Mouse (Mus musculus) lung, adult 2 months (tissue): ENCODE results near the gene Pip5k1b. TPM values are rescaled to one million over a fixed set of nuclear protein-coding genes. Genes with fewer than 3 reads are reported as not detected.

Experiments
- DNase-seq: peaks from one replicate; pipeline ENCODE4 v3.0.0; 2022
- H3K4me1 ChIP-seq: fragments of 200-500 bp; 2 replicates; pipeline ENCODE4 v1.6.1; 2011; ENCODE audit warnings: low read length; ENCODE audit not compliant: control insufficient read depth, insufficient read depth
- H3K4me3 ChIP-seq: fragments of 200-500 bp; replicated peaks from 2 replicates; pipeline ENCODE3; 2011; ENCODE audit warnings: low read depth, mild to moderate bottlenecking, control low read depth, low read length; ENCODE audit errors: extremely low read depth
- CTCF ChIP-seq: fragments of 200-500 bp; IDR thresholded peaks from 2 replicates; pipeline ENCODE4 v1.5.1; 2011; ENCODE audit warnings: mild to moderate bottlenecking, low read length, control low read depth; ENCODE audit not compliant: insufficient read depth
- POLR2A ChIP-seq: fragments of 200-500 bp; IDR thresholded peaks from 2 replicates; pipeline ENCODE4 v1.6.1; 2011; ENCODE audit warnings: low read depth, mild to moderate bottlenecking, control low read depth, low read length, borderline replicate concordance; ENCODE audit errors: extremely low read depth
- WGBS: fragments of 180-500 bp; shearing (Covaris S2); methylation state at CpG from one replicate; pipeline ENCODE4 v1.1.7; 2018; 5-methylcytosine and 5-hydroxymethylcytosine counted together
- polyA plus RNA-seq: library from polyadenylated mRNA; depleted of rRNA; stranded (reverse); fragments of >200 nt; gene quantifications from 2 replicates; pipeline ENCODE4 v1.2.3, GENCODE M21; 2012; rRNA removed

Pip5k1b gene
- polyA plus RNA-seq, 1 experiment = 8.7 TPM

GRCm38 (mm10) chr19:24259390-24260351, 296.0 kb downstream of the Pip5k1b start:
- no peak overlapping the region for H3K4me3 ChIP-seq
- 37% methylated on average over 12 of the region's 12 CpGs for WGBS
- DNase-seq = peak; percentile 35
- H3K4me1 ChIP-seq = peaks cover 16% of the 10 kb centered on the region
- TF ChIP-seq POLR2A (no peak), CTCF (no peak)

- TF ChIP-seq POLR2A (no peak), CTCF (no peak)
- 17% methylated on average over 5 of the region's 5 CpGs for WGBS
- Histone ChIP-seq H3K4me1 (peaks cover 18% of the 10 kb centered on the region), H3K4me3 (no peak overlapping the region)
- DNase-seq = peak; percentile 25
Measured at GRCm38 (mm10) chr19:24258368-24258767, 297.3 kb downstream of the Pip5k1b start.

GRCm38 (mm10) chr19:24257962-24258361, 297.7 kb downstream of the Pip5k1b start:
- no peak for TF ChIP-seq CTCF
- TF ChIP-seq POLR2A = no peak
- peaks cover 18% of the 10 kb centered on the region for H3K4me1 ChIP-seq
- no peak for DNase-seq
- 67% methylated on average over 6 of the region's 6 CpGs for WGBS
- no peak overlapping the region for H3K4me3 ChIP-seq

- TF ChIP-seq CTCF (no peak), POLR2A (no peak)
- peaks cover 15% of the 10 kb centered on the region for H3K4me1 ChIP-seq
- H3K4me3 ChIP-seq = no peak overlapping the region
- 24% methylated on average over 9 of the region's 9 CpGs for WGBS
- DNase-seq = peak; percentile 39
Measured at GRCm38 (mm10) chr19:24253657-24254260, 301.9 kb downstream of the Pip5k1b start.

GRCm38 (mm10) chr19:24251869-24252268, 303.8 kb downstream of the Pip5k1b start:
- Histone ChIP-seq H3K4me3 (no peak overlapping the region), H3K4me1 (peaks cover 8% of the 10 kb centered on the region)
- TF ChIP-seq CTCF (no peak), POLR2A (no peak)
- peak; percentile 20 for DNase-seq
- 10% methylated on average over 6 of the region's 6 CpGs for WGBS

Other genes with a start within 250 kb of the Pip5k1b start
- 28.4 and 33.3 TPM in 2 replicates for gene Fam122a, start 78.5 kb downstream of the Pip5k1b start, polyA plus RNA-seq
- 1.0 and 2.0 TPM in 2 replicates for gene Tmem252, start 118.1 kb upstream of the Pip5k1b start, polyA plus RNA-seq